Mouse (Mus musculus): Measurements from ENCODE around the gene Ccdc88b.

Ccdc88b gene

GRCm38 (mm10) chr19:6829870-6830555, 28.0 kb downstream of the Ccdc88b start:
- DNase-seq (ENCODE audit: low read depth, low spot score), result no peak

- DNase-seq (ENCODE audit: low read depth, low spot score), result no peak
These were observed 28.9 kb downstream of the Ccdc88b start for GRCm38 (mm10) chr19:6829069-6829468.

- no peak for DNase-seq (ENCODE audit: low read depth, low spot score)
These were observed 31.4 kb downstream of the Ccdc88b start for GRCm38 (mm10) chr19:6826601-6827000.

GRCm38 (mm10) chr19:6825384-6825783, 32.6 kb downstream of the Ccdc88b start:
- no peak for DNase-seq (ENCODE audit: low read depth, low spot score)

- DNase-seq (ENCODE audit: low read depth, low spot score), result no peak
These were observed 37.3 kb downstream of the Ccdc88b start for GRCm38 (mm10) chr19:6820538-6821195.

GRCm38 (mm10) chr19:6819143-6819827, 38.7 kb downstream of the Ccdc88b start:
- DNase-seq (ENCODE audit: low read depth, low spot score), result no peak

GRCm38 (mm10) chr19:6814958-6815357, 43.1 kb downstream of the Ccdc88b start:
- DNase-seq (ENCODE audit: low read depth, low spot score), result no peak

GRCm38 (mm10) chr19:6814366-6814765, 43.6 kb downstream of the Ccdc88b start:
- DNase-seq (ENCODE audit: low read depth, low spot score), result no peak
